Mouse (Mus musculus) mouse trophoblast stem cell (cell line): ENCODE measurements around the gene Pla2g3.

Experiments used
- in situ Hi-C, 2 experiments: fragments of 300-500 bp; cut with MseI, MboI; formaldehyde crosslinking; loops; 2 replicates in 1 of 2; 3 replicates in 1 of 2; pipeline ENCODE4 v1.15.1; 2025

Pla2g3 gene

DNA sequence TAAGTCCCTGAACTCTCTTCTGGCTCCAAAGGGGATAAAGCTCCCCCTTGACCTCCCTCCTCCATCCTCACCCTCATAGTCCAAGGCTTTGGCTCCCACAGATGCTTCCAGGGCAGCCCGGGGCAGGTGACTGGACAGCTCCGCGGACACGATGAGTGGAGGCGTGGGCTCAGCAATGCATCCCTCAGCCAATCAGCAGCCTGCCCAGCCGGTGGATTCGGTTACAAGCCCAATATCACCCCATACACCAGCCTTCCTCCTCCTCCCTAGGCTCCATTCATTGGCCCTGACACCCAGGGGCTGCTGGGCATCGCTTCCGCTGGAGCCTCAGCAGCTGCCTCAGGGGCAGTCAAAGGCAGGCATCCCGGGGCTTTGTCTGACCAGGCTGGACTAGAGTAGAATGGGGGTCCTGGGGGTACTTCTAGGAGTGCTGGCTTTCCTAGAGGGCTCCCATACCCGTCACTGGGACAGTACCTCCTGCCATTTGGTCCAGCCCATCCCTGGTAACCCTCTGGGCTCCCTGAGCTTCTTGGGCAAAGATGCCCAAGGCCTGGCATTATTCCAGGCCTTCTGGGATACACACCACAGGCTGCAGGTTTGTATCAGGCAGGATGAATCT, at the start of gene Pla2g3:
Gene Pla2g3, plus strand, starts transcription at position 333 of the 619 bp plus-strand sequence.
- in situ Hi-C loops = no loop called here

DNA sequence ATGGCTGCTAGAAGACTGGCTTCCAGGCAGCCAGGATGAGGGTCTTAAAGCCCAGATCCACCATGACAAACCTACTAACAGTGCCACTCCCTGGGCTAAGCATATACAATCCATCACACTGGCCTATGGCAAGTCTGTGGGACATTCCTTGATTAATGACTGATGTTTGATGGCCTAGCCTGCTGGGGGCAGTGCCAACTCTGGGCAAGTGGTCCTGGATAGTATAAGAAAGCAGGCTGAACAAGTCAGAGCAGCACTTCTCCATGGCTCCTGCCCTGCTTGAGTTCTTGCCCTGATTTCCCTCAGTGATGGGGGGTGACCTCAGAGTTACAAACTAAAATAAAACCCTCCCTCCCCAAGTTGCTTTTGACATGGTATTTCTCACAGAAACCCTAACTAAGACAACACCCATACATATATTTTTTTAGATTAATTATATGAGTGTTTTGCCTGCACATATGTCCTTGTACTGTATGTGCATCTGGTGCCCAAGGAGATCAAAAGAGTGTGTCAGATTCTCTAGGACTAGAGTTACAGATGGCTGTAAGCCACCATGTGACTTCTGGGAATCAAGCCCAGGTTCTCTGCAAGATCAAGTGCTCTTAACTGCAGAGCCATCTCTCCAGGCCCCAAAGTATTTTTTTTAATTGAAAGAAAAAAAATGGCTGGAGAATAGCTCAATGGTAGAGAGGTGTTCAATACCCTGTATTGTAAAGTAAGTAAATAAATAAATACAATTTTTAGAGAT, 46.2 kb upstream of the Pla2g3 start:
- in situ Hi-C loops = no loop called here

DNA sequence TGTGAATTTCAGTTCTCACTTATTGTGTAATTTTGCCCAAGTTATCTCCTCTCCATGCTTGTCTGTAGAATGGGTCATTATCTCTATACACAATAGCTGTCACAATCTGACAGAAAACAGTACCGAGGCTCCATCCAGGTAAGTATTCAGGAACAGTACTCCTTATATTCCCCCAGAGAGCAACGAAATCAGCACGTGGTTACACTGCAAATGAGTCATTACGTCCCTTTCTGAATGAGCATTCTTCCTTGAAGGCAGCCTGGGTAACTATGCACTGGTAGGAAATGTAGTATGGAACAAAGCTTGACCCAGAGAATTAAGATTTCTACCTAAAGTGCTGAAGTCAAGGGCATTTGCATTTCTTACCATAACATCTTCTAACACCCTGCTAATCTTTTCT, 45.4 kb upstream of the Pla2g3 start:
- in situ Hi-C loops = no loop called here

DNA sequence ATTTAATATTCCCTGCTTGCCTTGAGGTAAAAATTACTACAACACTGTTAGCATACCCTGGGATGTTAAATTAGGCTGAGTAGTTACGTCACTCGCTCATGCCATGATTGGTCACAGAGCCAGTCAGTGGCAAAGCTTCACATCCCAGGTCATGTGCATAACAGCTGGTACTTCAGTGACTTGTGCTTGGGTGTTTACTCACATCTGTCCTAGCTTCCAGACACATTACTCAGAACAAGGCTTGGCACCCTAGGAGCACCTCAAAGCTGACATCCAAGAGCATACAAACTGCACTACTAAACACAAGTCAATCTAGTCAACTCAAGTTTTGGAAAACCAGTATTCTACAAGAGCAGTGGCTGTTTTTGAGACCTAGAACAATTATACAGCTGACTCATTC, 45.0 kb upstream of the Pla2g3 start:
- in situ Hi-C loops = no loop called here

DNA sequence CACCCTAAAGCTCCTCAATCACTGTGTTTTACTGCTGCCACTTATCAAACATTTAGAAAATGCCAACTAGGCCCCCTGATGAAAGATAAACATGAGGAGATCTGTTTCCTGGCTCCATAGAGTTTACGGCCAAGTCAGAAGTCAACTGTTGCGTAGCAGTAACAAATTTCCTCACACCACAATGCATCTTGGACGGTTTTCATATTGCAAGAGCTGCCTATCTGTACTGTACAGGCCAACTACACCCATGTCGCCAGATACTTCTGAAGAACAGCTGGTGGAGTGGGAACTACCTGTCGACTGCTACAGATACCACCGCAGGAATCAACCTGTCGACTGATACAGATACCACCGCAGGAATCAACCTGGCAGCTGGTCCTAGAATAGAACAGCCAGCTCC, 43.2 kb upstream of the Pla2g3 start:
- in situ Hi-C loops = no loop called here

DNA sequence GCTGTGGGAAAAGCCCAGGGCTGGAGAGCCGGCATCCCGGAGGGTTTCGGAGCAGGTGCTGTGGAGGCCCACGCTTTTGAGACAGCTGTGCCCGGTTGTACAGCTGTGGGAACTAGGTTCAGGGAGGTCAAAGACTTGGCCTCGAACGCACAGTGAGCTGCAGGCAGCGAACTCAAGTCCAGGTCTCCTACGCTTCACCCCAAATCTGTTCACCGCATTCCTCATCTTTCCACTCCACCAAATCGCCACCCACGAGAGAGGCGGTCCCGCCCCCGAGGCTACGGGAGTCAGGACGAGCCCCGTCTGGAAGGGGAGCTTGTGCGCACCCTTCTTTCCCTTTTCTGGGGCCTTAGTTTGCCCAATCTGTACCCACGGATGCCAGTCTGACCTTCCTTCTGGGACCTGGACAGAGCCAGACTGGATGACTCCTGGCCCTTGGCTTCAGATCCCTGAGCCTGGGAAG, 36.4 kb upstream of the Pla2g3 start:
- in situ Hi-C loops = no loop called here

DNA sequence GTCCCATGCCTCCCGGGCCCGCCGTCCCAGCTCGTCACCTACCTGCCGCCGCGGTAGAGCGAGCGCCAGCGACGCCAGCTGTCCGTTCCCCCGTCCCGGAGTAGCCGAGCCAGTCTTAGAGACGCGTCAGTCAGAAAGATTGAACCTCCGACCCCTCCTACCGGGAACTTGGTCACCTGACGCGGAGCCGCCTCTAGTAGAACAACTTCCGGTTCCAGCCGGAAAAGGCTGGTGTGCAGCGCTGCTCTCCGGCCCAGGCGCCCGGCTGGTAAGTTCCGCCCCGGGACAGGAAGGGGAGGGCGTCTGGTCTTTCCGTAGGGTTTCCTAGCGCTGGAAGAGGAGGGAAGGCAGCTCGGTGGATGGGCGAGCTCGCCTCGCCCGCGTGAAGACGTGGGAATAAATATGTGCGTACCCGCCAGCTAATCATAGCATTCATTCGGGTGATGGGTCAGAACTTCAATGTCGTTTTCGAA, 35.9 kb upstream of the Pla2g3 start, which contains the start of gene Rnf185:
Gene Rnf185, minus strand, starts transcription at position 197 of the 473 bp plus-strand sequence.
- in situ Hi-C loops = no loop called here

DNA sequence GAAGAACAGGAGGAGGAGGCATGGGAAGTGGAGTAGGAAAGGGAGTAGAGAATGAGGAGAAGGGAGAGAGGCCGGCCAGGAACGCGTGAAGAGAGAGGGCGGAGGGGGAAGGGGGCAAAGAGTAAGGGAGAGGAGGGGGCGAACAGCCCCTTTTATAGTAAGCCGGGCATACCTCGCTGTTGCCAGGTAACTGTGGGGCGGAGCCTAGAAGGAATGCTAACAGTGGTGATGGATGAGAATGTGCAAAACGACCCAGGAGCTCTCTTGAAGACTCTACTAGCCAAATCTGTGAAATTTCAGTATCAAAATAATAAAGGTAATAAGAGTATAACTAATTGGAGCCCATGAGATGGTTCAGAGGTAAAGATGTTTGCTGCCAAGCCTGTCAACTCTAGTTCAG, 35.3 kb upstream of the Pla2g3 start:
- in situ Hi-C loops = no loop called here

DNA sequence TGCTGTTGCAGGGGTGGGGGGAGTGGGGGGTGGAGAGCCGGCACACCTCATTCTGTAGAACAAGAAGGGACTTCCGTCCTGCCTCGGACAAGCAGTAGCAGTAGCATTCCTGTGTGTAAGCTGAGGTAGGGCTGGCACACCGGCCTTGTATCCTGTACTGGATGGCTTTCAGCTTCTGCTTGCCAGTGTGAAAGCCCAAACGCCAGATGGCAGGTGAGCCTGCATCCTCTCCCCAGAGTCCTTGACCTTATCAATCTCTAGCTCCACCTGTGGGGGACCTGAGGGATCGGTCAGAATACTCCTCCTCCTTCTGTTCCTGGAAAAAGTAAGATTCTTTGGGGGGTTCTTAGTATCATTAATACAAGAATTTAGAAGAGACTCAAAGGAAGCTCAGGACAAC, 34.6 kb upstream of the Pla2g3 start:
- in situ Hi-C loops = no loop called here

DNA sequence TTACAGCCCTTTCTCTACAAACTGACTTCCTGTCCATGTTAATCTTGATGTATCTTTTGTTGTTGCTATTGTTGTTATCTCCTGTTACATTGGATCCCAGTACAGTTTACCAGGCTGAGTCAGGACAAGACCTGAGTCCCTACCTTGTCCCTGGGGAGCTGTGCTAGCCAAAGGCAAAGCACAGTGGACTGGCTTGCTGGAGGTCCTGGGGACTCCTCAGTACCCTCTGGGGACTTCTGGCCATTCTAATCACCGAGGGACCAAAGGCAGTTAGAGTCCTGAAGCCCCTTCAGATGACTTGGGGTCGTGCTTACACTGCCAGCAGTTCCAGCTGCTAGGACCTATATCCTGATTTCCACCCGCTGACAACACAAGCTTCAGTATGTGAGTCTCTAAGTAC, 33.6 kb upstream of the Pla2g3 start:
- in situ Hi-C loops = no loop called here

DNA sequence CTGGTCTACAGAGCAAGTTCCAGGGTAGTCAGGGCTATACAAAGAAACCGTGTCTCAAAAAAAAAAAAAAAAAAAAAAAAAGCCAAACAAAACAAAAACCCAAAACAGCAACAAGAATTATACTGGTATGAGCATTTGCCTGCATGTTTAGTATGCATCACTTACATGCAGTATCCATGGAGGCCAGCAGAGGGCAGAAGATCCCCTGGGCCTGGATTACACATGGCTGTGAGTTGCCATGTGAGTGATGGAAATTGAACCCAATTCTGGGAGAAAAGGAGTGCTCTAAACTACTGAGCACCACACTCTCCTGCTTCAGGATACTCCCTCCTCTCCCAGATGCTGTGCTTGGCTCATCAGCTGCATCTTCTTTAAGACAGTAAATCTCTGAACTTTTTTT, 31.7 kb upstream of the Pla2g3 start:
- in situ Hi-C loops = no loop called here

DNA sequence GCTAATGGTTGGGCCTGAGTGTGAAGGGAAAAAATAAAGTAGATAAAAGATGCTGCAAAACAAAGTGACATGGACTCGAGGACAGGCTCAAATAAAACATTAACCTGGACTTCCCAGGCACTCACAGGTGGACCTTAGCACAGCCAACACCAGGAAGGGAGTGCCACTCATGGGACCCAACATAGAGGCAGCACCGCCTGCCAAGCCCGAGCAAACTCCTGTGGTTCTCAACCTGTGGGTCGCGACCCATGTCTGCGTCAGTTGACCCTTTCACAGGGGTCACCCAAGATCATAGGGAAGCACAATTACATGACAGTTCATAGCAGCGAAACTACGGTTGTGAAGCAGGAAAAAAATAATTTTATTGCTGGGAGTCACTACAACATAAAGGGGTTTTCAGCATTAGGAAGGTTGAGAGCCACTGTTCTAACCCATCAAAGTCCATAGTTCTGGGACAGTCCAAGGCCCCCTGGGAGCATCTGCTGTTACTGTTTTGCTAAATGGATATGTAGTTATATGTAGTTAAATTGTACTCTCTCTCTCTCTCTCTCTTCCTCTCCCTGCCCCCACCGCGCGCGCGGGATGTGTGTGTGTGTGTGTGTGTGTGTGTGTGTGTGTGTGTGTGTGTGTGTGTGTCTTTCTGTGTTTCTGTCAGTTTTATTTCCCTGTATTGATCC, 29.5 kb upstream of the Pla2g3 start:
- in situ Hi-C loops = no loop called here

DNA sequence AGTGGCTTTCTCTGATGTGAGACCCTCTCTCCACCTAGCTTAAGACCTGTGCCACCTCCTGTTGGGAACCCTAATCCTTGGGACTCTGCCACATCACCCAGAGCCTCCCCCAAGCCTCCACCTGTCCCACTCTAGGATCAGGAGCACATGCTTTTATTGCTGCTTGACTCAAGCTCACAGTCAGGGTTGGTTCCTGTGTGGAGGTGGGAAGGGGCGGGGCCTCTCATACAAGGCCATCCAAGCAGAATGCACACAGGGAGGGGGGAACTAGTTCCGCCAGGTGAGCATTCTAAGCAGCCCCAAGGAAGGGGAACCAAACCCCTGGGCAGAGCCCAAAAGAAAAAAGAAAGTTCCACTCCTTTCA, 29.0 kb upstream of the Pla2g3 start:
- in situ Hi-C loops = no loop called here

DNA sequence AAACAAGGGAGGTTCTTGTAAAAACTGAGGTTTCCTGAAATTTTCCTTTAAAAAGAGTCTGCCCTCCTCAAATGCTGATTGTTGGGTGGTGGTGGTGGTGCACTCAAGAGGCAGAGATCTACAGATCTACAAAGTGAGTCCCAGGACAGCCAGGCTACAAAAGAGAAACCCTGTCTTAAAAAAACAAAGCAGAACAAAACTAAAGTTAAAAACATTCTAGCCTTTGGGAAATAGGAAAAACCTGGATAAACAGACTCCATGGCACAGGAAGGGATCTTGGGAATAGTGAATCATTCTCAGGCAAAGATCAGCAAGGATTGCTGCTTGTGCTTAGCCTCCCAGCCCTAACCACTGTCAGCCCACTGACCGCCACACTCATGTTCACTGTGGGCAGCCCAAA, 25.2 kb upstream of the Pla2g3 start:
- in situ Hi-C loops = no loop called here

DNA sequence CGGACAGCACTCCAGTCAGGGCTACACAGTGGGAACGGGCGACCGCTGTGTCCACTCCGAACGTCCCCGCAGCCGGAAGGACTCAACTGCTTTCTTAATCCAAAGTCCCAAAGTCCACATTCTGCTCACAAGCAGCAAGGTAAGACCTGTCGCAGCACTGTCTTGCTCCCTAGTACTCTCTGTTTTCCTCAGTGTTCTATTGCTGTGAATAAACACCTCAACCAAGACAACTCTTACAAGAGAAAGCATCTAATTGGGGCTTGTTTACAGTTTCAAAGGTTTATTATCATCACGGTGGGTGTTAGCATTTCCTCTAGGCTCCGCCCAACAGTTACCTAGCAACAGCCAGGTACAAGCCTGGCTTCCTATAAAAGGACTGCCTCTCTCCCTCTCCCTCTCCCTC, 16.6 kb upstream of the Pla2g3 start:
- in situ Hi-C loops = no loop called here

DNA sequence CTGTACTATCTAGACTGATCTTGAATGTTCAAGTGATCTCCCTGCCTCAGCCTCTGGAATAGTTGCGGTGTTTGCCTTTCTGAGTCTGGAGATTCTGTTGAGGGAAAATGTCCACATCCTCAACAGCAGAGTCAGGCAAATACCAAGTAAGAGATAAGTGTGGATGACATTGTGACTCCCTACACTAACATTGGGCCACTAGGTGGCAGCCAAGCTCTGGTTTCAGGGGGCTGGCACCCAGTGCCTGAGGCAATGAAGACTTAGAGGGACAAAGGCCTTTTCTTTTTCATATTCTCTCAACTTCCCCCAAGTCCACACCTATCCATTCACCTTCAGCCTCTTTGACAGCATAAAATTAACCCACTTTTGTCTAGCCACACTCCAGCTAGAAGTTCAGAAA, 15.6 kb upstream of the Pla2g3 start:
- in situ Hi-C loops = no loop called here

DNA sequence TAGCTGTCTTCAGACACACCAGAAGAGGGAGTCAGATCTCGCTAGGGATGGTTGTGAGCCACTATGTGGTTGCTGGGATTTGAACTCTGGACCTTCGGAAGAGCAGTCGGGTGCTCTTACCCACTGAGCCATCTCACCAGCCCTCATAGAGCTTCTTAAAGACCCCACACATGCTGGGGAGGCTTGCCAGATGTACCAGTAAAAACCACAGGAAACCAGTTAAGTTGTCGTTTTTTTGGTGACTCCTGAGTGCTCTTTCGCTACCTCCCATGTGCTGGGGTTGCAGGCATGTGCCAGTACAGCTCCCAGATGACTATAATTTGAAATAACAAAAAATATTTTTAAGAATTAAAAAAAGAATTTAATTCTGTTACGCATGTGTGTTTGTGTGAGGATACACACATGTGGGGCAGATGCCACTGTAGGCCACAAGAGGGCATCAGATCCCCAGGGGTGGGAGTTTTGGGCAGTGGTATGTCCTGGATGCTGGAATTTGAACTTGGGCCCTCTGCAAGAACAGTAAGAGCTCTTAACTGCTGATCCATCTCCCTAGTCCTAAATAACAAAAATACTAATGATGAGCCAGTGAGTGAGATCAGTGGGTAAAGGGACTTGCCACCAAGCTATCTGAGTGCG, 13.5 kb upstream of the Pla2g3 start:
- in situ Hi-C loops = loop anchor here (5.0 kb wide), 1 partner anchor 38 kb away; the partner anchor contains the start of gene Selenom (in 2 of the 2)

DNA sequence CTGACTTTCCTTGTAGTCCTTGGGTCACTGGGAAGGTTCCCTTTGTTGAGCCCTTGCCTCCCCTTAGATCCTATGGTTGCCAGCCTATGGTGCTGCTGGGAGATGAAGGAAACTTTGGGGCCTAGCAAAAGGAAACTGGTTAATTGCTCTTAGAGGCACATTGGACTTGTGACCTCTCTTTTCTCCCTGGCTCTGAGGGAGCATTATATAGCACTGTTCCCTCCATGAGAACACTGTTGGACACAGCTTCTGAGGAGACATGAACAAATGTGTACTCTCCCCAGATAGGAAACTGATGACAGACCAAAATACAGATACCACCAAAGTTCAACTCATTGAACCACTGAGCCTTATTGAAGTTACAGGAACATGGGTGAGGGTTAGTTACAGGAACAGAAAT, 12.6 kb upstream of the Pla2g3 start:
- in situ Hi-C loops = loop anchor here (5.0 kb wide), 1 partner anchor 37 kb away; the partner anchor contains the start of gene Selenom (in 2 of the 2)

DNA sequence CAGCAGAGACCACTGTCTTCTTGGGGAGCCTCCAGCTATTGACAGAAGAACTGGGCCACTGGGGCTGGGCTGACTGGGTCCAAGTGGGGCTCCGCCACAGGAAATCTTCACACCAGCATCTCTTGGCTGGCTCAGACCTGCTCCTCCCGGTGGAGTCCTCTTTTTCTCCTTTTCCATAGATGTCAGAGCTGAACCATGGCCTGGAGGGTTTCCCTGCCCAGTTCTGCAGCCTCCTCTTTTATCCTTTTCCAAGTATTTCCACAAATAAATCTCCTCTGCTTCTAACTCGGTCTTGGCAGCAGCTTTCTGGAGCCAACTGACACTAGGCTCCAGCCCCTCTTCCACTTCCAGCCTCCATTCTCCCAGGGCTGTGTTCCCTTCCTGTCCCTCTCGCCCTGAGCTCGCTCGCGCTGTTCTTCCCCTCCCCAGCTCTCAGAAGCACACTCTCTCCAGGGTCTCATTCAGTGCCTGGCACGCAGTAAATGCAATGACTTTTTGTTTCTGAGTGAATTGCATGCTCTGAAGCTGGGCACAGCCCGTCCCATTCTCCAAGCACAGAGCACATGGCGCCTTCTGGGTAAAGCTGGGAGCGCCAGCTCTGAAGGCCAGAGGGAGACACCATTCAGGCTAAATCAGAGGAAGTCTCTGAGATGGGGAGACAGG, 4.0 kb upstream of the Pla2g3 start:
- in situ Hi-C loops = no loop called here

DNA sequence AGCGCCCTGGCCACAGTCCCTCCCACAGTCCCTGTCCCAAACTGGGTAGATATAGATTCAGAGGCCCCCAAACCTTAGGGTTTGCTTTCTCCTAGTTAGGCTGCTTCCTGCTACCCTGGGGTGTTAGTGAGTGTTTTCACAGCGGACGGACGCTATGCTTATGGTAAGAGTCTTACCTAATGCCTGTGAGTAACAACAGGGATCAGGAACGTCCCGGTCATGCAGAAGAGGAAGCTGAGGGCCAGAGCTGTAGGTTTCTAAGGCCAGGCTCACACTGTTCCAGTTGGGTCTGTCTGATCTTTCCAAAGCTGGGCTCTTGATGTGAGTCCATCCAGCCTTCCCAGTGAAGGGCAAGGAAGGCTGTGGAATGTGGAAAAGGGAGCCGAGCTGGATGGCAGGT, 1.7 kb upstream of the Pla2g3 start:
- in situ Hi-C loops = no loop called here

DNA sequence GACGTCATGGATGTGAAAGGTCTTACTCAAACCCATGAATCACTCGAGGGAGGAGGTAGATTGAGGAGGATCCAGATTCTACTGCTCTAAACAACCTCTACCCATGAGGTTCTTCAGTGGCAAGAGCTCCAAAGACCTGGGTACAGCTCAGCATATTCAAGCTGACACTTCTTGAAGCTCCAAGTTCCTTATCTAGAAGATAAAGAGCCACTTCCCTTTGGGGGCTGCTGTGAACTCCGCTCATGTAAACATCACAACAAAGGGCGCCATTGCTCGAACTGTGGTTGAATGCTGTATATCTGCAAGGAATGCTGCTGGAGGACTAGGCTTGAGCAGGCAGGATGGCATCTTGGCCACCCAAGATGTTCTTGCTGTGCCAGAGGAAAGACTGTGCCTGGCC, 952 bp downstream of the Pla2g3 start:
- in situ Hi-C loops = no loop called here

DNA sequence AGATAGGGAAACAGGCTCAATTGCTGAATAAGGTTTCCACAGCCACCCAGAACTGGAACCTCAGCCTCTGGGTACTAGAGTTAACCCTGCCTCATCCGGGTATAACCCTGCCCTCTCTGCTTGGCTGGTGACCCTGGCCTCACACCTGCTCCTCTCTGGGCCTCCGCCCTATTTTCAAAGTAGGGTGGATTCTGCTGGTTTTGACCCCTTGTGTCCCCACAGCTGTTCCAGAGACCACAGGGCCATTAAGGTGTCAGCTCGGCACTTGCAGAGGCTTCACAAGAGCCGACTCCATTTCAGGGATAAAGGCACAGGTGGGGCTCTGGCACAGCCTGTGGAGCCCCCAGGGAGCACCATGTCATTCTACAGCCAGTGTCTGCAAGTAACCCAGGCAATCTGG, 4.7 kb downstream of the Pla2g3 start:
- in situ Hi-C loops = no loop called here
